Mouse (Mus musculus): Measurements from ENCODE around the gene Cenpm. TPM values are rescaled to one million over a fixed set of nuclear protein-coding genes. Genes with fewer than 3 reads are reported as not detected.

The Cenpm gene
- polyA plus RNA-seq, 1 experiment from 2014 or later = 86.7 TPM

GRCm38 (mm10) chr15:82223657-82224601 is 20.6 kb downstream of the Cenpm start, which contains the start of gene Tnfrsf13c:
Gene Tnfrsf13c, minus strand, starts transcription at chr15:82224369.
- Histone ChIP-seq H3K27me3 (ENCODE audit: control insufficient read depth, insufficient read depth, low read length) (0 out of 2 replicates have a peak, but pooled peaks cover 6% of the 10 kb centered on the region), H3K36me3 (ENCODE audit: control insufficient read depth, insufficient read depth, low read length) (no peaks in the 10 kb centered on the region), H3K9me3 (ENCODE audit: control insufficient read depth, low read depth, low read length) (no peaks in the 10 kb centered on the region), H3K27ac (ENCODE audit: low read length) (no peak within 1 kb of the TSS), H3K9ac (replicated peaks; ENCODE audit: low read depth, low read length) (no peak within 1 kb of the TSS), H3K4me3 (ENCODE audit: low read depth, low read length) (peak within 1 kb of the TSS; percentile 20), H3K4me1 (ENCODE audit: control insufficient read depth, insufficient read depth, low read length) (no peaks in the 10 kb centered on the region), H3K4me2 (replicated peaks; ENCODE audit: low read depth, low read length) (peak within 1 kb of the TSS; percentile 40)
- 2% methylated on average over 42 of the region's 44 CpGs for WGBS
- ATAC-seq (ENCODE audit: insufficient number of reproducible peaks, insufficient read depth, low FRiP score, low read depth) = no peak; the same call in 1 of the 2 replicates

- no peaks in the 10 kb centered on the region for H3K36me3 ChIP-seq (ENCODE audit: control insufficient read depth, insufficient read depth, low read length)
- no peaks in the 10 kb centered on the region for H3K4me1 ChIP-seq (ENCODE audit: control insufficient read depth, insufficient read depth, low read length)
- H3K27me3 ChIP-seq (ENCODE audit: control insufficient read depth, insufficient read depth, low read length) = 0 out of 2 replicates have a peak, but pooled peaks cover 6% of the 10 kb centered on the region
- WGBS = 42% methylated on average over 7 of the region's 7 CpGs
- peak; percentile 20; the same call in 1 of the 2 replicates for ATAC-seq (ENCODE audit: insufficient number of reproducible peaks, insufficient read depth, low FRiP score, low read depth)
- H3K4me3 ChIP-seq (ENCODE audit: low read depth, low read length) = no peak overlapping the region
- H3K4me2 ChIP-seq (replicated peaks; ENCODE audit: low read depth, low read length) = peak overlapping the region; percentile 40; the same call in 1 of the 2 replicates
- H3K9ac ChIP-seq (replicated peaks; ENCODE audit: low read depth, low read length) = no peak overlapping the region
- no peaks in the 10 kb centered on the region for H3K9me3 ChIP-seq (ENCODE audit: control insufficient read depth, low read depth, low read length)
- H3K27ac ChIP-seq (ENCODE audit: low read length) = no peak overlapping the region
Observed at GRCm38 (mm10) chr15:82223251-82223650, 21.3 kb downstream of the Cenpm start.

GRCm38 (mm10) chr15:82221104-82221860 is 23.3 kb downstream of the Cenpm start:
- no peak overlapping the region for H3K27ac ChIP-seq (ENCODE audit: low read length)
- H3K4me2 ChIP-seq (replicated peaks; ENCODE audit: low read depth, low read length) = no peak overlapping the region
- no peak overlapping the region for H3K9ac ChIP-seq (replicated peaks; ENCODE audit: low read depth, low read length)
- H3K36me3 ChIP-seq (ENCODE audit: control insufficient read depth, insufficient read depth, low read length) = no peaks in the 10 kb centered on the region
- H3K27me3 ChIP-seq (ENCODE audit: control insufficient read depth, insufficient read depth, low read length) = peaks cover 7% of the 10 kb centered on the region; the same call in 1 of the 2 replicates
- H3K9me3 ChIP-seq (ENCODE audit: control insufficient read depth, low read depth, low read length) = no peaks in the 10 kb centered on the region
- ATAC-seq (ENCODE audit: insufficient number of reproducible peaks, insufficient read depth, low FRiP score, low read depth) = no peak
- 69% methylated on average over 14 of the region's 14 CpGs for WGBS
- H3K4me3 ChIP-seq (ENCODE audit: low read depth, low read length) = no peak overlapping the region
- no peaks in the 10 kb centered on the region for H3K4me1 ChIP-seq (ENCODE audit: control insufficient read depth, insufficient read depth, low read length)

- Histone ChIP-seq H3K9ac (replicated peaks; ENCODE audit: low read depth, low read length) (no peak overlapping the region), H3K27me3 (ENCODE audit: control insufficient read depth, insufficient read depth, low read length) (peaks cover 18% of the 10 kb centered on the region), H3K9me3 (ENCODE audit: control insufficient read depth, low read depth, low read length) (no peaks in the 10 kb centered on the region), H3K27ac (ENCODE audit: low read length) (no peak overlapping the region), H3K4me2 (replicated peaks; ENCODE audit: low read depth, low read length) (no peak overlapping the region), H3K4me1 (ENCODE audit: control insufficient read depth, insufficient read depth, low read length) (no peaks in the 10 kb centered on the region), H3K4me3 (ENCODE audit: low read depth, low read length) (no peak overlapping the region), H3K36me3 (ENCODE audit: control insufficient read depth, insufficient read depth, low read length) (no peaks in the 10 kb centered on the region)
- 76% methylated on average over 11 of the region's 12 CpGs for WGBS
- no peak for ATAC-seq (ENCODE audit: insufficient number of reproducible peaks, insufficient read depth, low FRiP score, low read depth)
Observed at GRCm38 (mm10) chr15:82220003-82220675, 24.4 kb downstream of the Cenpm start.

GRCm38 (mm10) chr15:82218778-82219666 is 25.5 kb downstream of the Cenpm start:
- Histone ChIP-seq H3K4me1 (ENCODE audit: control insufficient read depth, insufficient read depth, low read length) (no peaks in the 10 kb centered on the region), H3K9ac (replicated peaks; ENCODE audit: low read depth, low read length) (no peak overlapping the region), H3K4me2 (replicated peaks; ENCODE audit: low read depth, low read length) (no peak overlapping the region), H3K27me3 (ENCODE audit: control insufficient read depth, insufficient read depth, low read length) (peaks cover 19% of the 10 kb centered on the region), H3K4me3 (ENCODE audit: low read depth, low read length) (no peak overlapping the region), H3K9me3 (ENCODE audit: control insufficient read depth, low read depth, low read length) (no peaks in the 10 kb centered on the region), H3K27ac (ENCODE audit: low read length) (no peak overlapping the region), H3K36me3 (ENCODE audit: control insufficient read depth, insufficient read depth, low read length) (no peaks in the 10 kb centered on the region)
- WGBS = 77% methylated on average over 26 of the region's 26 CpGs
- no peak for ATAC-seq (ENCODE audit: insufficient number of reproducible peaks, insufficient read depth, low FRiP score, low read depth)

GRCm38 (mm10) chr15:82217980-82218379 is 26.6 kb downstream of the Cenpm start:
- Histone ChIP-seq H3K4me2 (replicated peaks; ENCODE audit: low read depth, low read length) (no peak overlapping the region), H3K27me3 (ENCODE audit: control insufficient read depth, insufficient read depth, low read length) (peaks cover 22% of the 10 kb centered on the region), H3K27ac (ENCODE audit: low read length) (no peak overlapping the region), H3K9me3 (ENCODE audit: control insufficient read depth, low read depth, low read length) (no peaks in the 10 kb centered on the region), H3K4me1 (ENCODE audit: control insufficient read depth, insufficient read depth, low read length) (no peaks in the 10 kb centered on the region), H3K4me3 (ENCODE audit: low read depth, low read length) (no peak overlapping the region), H3K36me3 (ENCODE audit: control insufficient read depth, insufficient read depth, low read length) (no peaks in the 10 kb centered on the region), H3K9ac (replicated peaks; ENCODE audit: low read depth, low read length) (no peak overlapping the region)
- WGBS = 29% methylated on average over 9 of the region's 9 CpGs
- ATAC-seq (ENCODE audit: insufficient number of reproducible peaks, insufficient read depth, low FRiP score, low read depth) = no peak

- H3K27ac ChIP-seq (ENCODE audit: low read length) = no peak overlapping the region
- ATAC-seq (ENCODE audit: insufficient number of reproducible peaks, insufficient read depth, low FRiP score, low read depth) = no peak
- WGBS = 25% methylated on average over 7 of the region's 7 CpGs
- H3K9ac ChIP-seq (replicated peaks; ENCODE audit: low read depth, low read length) = no peak overlapping the region
- H3K4me1 ChIP-seq (ENCODE audit: control insufficient read depth, insufficient read depth, low read length) = peaks cover 6% of the 10 kb centered on the region; the same call in 1 of the 2 replicates
- H3K4me2 ChIP-seq (replicated peaks; ENCODE audit: low read depth, low read length) = no peak overlapping the region
- no peaks in the 10 kb centered on the region for H3K36me3 ChIP-seq (ENCODE audit: control insufficient read depth, insufficient read depth, low read length)
- H3K27me3 ChIP-seq (ENCODE audit: control insufficient read depth, insufficient read depth, low read length) = peaks cover 26% of the 10 kb centered on the region
- H3K9me3 ChIP-seq (ENCODE audit: control insufficient read depth, low read depth, low read length) = no peaks in the 10 kb centered on the region
- no peak overlapping the region for H3K4me3 ChIP-seq (ENCODE audit: low read depth, low read length)
Observed at GRCm38 (mm10) chr15:82217039-82217438, 27.5 kb downstream of the Cenpm start.

All from stomach, embryonic 14.5 days (tissue).